Mouse (Mus musculus) gastrocnemius, adult 8-10 months (tissue): ENCODE data around the gene Zfp622. TPM values are rescaled to one million over a fixed set of nuclear protein-coding genes. Genes with fewer than 3 reads are reported as not detected.
A peak's percentile ranks its signal among the peaks of the same experiment; 100 is the strongest.
"Not testable (repeated sequence)": the region's sequence is repeated elsewhere in the genome, so short reads cannot be mapped to it uniquely, and the experiment has no call there.

Source experiments
- DNase-seq, 2 experiments: peaks; one replicate each; pipeline ENCODE4 v3.0.0; 2022; ENCODE audit warnings: low spot score in 2 of 2
- total RNA-seq, 4 experiments: library from RNA; stranded (reverse); gene quantifications; 2 replicates each; pipeline ENCODE4 v1.2.4; 2022

Gene Zfp622
- total RNA-seq, 4 experiments from 2014 or later, result 25.6 to 32.1 (median 27.9) TPM

DNA sequence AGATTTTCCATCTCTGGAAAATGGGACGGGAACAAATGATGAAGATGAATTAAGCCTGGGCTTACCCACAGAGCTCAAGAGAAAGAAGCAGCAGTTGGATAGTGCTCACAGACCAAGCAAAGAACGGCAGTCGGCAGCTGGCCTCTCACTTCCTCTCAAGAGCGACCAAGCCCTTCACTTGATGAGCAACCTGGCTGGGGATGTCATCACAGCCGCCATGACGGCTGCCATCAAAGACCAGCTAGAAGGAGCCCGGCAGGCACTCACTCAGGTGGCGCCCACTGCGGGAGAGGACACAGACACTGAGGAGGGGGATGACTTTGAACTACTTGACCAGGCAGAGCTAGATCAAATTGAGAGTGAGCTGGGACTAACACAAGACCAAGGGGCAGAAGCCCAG lies 12.6 kb upstream of the Zfp622 start:
- DNase-seq, result no peak

GRCm38 (mm10) chr15:25972758-25973157 lies 11.4 kb upstream of the Zfp622 start:
- DNase-seq, result no peak

DNA sequence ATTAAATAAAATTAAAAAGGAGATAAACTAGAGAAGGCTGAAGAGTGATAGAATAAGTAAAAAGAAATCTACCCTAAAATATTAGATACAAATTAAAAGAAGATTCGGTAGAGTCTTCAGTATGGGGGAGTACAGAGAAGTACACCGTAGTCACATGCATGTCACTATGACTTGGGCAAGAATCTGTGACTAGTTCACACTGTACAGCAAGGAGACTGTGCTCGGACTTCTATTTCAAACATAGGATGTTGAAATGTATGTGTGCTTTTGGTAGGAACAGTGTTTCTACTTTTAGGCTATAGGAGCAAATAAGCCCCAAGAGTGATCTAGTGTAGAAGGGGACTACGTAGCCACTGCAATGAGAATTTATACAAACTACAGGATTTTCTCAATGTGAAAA lies 9.8 kb upstream of the Zfp622 start:
- DNase-seq, result no peak

DNA sequence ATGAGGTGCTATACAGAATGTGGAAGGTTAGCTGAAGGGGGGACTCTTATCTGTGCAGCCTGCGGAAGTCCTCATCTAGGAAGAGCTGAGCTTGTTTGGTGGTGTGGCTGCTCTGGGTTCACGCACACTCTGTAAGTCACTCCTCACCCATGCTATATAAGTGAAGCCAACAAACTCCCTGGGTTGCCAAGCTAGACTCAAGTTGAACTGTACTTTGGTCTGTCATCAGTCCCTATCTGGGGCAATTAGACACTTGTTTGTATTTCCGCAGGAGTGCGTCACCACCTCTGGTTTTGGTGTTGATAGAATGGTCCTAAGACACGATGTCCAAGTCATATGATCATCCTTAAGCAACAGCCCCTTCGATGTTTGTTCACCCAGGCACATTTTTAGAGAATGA lies 8.4 kb upstream of the Zfp622 start:
- no peak for DNase-seq

DNA sequence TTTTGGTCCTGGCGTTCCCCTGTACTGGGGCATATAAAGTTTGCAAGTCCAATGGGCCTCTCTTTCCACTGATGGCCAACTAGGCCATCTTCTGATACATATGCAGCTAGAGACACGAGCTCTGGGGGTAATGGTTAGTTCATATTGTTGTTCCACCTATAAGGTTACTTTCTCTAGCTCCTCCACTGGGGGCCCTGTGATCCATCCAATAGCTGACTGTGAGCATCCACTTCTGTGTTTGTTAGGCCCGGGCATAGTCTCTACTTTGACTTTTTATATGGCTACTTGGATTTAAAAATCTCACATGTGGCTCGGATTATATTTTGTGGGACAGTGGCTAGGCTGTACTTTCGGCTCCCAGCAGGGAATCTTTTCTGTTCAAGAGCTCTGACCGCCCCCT lies 552 bp upstream of the Zfp622 start:
- DNase-seq, result not testable (repeated sequence)

DNA sequence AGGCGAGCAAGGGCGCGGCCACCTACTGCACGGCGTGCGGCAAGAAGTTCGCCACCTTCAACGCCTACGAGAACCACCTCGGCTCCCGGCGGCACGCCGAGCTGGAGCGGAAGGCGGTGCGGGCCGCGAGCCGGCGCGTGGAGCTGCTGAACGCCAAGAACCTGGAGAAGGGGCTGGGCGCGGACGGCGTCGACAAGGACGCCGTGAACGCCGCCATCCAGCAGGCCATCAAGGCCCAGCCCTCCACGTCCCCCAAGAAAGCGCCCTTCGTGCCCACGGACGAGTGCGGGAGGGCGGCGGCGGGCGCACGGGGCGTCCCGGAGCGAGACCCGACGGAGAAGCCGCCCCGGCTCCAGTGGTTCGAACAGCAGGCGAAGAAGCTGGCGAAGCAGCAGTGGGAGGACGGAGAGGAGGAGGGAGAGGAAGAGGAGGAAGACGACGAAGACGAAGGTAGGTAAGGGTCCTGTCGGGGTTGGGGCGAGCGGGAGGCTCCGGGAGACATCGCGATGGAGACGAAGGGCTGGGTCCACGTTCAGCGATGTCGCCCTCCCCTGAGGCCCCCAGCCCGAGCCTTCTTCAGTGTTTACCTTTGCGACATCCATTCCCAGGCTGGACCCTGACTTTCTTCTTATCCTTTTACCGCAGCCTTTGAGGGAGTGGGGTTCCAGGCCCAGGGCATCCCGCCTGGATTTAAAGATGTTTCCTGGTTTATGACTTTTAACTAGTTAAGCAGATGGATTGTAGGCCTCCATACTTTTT lies 747 bp downstream of the Zfp622 start:
- DNase-seq, result peak in 1 of 2 experiments; percentile 5

GRCm38 (mm10) chr15:25992992-25993727 lies 9.0 kb downstream of the Zfp622 start:
- peak in 1 of 2 experiments; percentile 16 for DNase-seq

DNA sequence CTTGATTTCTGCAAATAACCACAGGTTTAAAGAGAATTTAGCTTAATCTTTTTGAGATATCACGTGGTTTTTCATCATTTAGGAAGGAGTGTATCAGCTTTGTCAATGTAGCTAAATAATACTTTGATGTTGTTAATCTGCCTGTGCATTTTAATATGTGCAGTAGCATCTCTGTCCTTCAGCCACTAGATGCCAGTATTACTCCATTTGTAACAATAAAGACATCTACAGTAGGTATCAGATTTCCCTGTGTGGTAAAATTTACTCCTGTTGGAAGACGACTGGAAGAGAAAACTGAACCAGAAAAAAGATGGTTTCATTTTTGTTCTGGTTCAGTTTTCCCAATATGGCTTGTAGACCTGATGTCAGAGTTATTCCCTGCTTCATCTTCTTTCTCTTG lies 11.4 kb downstream of the Zfp622 start:
- DNase-seq, result no peak

DNA sequence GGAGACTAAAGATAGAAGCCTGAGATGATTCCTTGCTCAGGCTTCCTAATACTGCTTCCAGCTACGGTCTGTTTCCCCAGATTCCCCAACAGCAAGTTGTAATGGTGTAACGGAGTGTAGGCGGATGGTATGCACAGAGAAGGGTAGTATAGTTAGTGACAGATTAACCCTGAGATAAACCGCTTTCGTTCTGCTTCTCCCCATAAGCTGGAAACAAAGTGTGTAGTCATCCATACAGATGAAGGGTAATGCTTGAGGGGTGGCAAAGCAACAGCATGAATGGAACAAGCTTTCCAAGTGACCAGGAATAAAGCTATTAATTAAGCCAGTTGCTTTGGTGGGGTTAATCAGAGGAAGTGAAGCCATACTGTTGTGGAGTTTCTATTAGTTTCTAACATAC lies 15.4 kb downstream of the Zfp622 start:
- not testable (repeated sequence) for DNase-seq

DNA sequence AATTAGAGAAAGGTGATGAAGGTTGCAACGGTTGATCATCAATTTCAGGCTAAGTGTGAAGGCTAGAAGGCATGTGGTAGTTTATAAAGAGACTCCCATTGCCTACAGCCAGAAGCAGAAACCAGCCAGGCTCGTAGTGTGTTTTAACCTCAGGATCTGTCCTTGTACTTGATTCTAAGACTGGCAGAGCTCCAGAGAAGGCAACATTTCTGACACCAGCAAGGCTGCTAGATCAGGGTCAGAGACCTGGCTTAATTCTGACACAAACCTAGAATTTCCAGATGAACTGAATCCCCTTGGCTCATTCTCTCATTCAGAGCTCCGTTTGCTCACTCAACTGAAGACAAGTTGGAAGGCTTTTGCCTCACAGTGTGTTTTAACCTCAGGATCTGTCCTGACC lies 24.5 kb downstream of the Zfp622 start:
- DNase-seq, result no peak

- no peak for DNase-seq
Measured at GRCm38 (mm10) chr15:26012891-26013290, 28.7 kb downstream of the Zfp622 start.

DNA sequence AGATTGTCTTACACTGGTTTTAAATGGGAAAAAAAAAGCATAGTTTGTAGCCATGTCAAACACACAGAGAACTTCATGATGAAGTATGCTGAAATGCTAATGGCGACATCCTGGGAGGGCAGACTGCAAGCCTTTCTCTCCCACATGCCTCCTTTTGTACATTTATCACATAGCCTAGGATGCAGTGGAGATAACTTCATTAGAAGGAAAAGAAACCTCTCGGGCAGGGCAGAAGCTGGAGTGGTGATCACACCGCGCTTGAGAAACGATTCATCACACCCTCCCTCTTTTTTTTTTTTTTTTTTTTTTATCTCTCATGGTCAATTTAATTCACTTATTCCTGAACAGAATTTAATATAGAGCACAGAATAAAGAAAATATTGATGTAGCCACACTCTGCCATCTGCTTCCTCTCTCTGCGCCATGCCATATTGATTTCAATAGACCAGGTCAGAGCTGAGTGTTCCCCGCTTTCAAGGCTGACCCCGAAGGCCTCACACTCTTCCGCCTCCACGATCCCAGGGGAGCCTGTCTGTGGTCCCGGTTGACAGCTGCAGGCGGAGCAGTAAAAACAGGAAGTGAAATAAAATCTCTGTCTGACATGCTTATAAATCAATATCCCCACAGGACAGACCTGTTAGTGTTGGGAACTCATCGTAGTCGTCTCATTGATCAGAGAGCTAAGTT lies 32.0 kb downstream of the Zfp622 start:
- DNase-seq, result no peak

- no peak for DNase-seq
Measured at GRCm38 (mm10) chr15:26021721-26022120, 37.6 kb downstream of the Zfp622 start.

DNA sequence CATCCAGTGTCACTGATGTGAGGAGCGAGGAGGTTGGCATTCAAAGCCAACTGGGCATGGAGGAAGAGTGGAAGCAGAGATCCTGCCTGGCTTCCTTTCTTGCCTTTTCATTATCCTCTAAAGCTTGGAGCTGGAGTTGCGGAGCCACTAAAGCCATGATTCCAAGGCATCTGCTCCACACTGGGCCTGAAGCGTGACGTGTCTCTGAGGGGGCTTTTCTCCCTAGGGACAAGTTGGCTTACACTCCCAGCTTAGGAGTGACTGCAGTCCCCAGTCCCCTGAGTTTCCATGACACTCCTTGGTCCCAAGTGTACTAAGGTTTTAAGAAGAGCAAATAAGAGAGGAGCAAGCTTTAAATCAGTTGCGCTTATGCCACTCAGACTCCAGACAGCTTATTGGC lies 38.5 kb downstream of the Zfp622 start:
- DNase-seq, result no peak

- DNase-seq, result no peak
Measured at GRCm38 (mm10) chr15:26031692-26032091, 47.5 kb downstream of the Zfp622 start.

GRCm38 (mm10) chr15:26040567-26040966 lies 56.4 kb downstream of the Zfp622 start:
- no peak for DNase-seq

GRCm38 (mm10) chr15:26041196-26041947 lies 57.2 kb downstream of the Zfp622 start:
- DNase-seq, result no peak
